Mouse (Mus musculus) frontal cortex, postnatal 10 days (tissue): ENCODE data around the gene Gm47841.
A peak's percentile ranks its signal among the peaks of the same experiment; 100 is the strongest.

Experiments
- DNase-seq, 2 experiments: peaks; one replicate each; pipeline ENCODE4 v3.0.0; 2022; ENCODE audit warnings: low spot score in 2 of 2, mixed read lengths in 1 of 2

Gm47841 gene

GRCm38 (mm10) chr15:101075150-101075549 is 28.0 kb upstream of the Gm47841 start:
- no peak for DNase-seq

DNA sequence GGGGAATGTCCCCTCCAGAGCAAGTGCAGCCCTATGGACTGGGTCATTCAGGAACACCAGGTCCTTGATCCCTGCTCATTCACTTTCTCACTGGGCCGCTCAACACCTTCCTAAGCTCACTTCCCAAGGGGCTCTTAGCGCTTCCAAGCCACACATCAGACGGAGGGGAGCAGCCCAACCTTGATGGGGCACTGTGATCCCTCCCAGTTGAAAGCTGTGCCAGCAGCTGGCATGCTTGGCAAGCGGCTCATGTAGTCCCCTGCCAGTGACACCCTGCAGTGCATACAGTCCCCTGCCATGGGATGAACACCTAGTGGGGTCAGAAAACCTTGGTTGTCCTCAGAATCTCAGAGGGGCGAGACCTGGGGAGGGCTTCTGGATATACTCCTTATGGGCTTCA is 26.9 kb upstream of the Gm47841 start:
- no peak for DNase-seq

- DNase-seq, result no peak
These were observed 25.5 kb upstream of the Gm47841 start for GRCm38 (mm10) chr15:101072736-101073135.

GRCm38 (mm10) chr15:101070762-101071161 is 23.6 kb upstream of the Gm47841 start:
- DNase-seq, result no peak

GRCm38 (mm10) chr15:101069641-101070190 is 22.5 kb upstream of the Gm47841 start:
- DNase-seq, result no peak

DNA sequence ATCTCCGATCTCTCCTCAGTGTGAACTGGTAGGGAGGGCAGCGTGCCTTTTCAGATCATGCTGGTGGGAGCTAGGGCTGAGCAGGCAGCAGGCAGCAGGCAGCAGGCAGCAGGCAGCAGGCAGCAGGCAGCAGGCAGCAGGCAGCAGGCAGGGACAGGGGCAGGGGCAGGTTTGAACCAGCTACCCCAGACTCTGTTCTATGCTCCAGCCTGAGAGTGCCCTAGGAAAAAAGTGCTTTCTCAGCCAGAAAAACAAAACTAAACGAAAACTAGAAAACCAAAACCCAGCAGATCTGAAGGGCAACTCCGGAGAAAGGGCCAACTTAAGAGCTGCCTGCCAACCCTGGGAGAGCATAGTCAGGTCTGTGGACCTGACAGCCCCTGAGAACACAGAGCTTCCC is 21.5 kb upstream of the Gm47841 start:
- DNase-seq, result no peak

- no peak for DNase-seq
These were observed 20.8 kb upstream of the Gm47841 start for GRCm38 (mm10) chr15:101068029-101068428.

GRCm38 (mm10) chr15:101066920-101067696 is 19.9 kb upstream of the Gm47841 start:
- DNase-seq, result no peak

- DNase-seq, result no peak
These were observed 19.2 kb upstream of the Gm47841 start for GRCm38 (mm10) chr15:101066364-101066847.

- DNase-seq, result no peak
These were observed 17.9 kb upstream of the Gm47841 start for GRCm38 (mm10) chr15:101065069-101065468.

- DNase-seq, result no peak
These were observed 13.2 kb upstream of the Gm47841 start for GRCm38 (mm10) chr15:101060280-101060852.

DNA sequence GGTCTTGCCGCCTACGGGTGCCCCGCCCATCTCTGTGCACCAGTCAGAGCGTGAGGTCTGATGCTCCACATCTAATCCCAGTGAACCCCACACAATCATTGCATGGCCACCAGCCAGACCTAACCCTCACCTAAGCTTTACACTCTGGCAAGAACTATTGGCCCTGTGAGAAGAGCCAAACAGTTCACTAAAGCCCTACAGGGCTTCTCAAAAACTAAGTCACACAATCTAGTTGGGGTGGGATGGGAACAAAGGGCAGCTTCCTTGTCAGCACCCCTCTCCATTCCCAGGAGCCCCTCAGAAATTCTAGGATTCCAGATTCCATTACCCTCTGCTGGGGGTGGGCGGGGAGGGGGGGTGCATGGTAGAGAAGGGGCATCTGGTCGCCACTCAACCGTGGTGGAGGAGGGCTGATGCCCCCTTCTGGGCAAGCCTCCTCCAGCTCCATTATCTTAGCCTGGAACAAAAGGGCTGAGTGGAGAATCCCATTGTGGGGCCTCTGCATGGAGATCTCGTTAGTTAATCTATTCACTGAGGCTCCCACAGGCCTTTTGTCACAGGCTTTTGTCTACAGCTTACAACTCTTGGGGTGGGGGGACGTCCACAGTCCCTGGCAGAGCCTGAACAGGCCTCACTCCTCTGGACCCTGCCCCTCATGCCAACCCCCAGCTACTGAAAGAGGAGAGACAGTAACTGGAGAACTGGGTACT is 12.5 kb upstream of the Gm47841 start:
- no peak for DNase-seq

DNA sequence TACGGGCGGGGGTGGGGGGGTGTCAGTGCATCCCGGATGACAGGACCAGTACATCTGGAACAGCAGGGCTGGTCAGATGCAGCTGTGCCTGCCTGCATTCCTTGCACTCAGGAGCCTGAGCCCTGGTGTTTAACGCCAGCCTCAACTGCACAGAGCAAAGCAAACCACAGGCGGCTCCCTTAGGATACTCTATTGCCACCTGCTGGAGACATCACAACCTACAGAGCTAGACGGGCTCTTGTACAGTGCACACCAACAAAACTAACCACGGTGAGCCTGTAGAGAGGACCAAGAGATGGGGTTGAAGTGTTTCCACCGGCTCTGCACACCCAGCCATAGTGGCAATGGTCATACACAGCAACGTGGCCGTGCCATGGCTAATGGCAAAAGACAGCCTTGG is 9.0 kb upstream of the Gm47841 start:
- peak in 1 of 2 experiments; percentile 57 for DNase-seq

- no peak for DNase-seq
These were observed 7.3 kb upstream of the Gm47841 start for GRCm38 (mm10) chr15:101054541-101054940.

DNA sequence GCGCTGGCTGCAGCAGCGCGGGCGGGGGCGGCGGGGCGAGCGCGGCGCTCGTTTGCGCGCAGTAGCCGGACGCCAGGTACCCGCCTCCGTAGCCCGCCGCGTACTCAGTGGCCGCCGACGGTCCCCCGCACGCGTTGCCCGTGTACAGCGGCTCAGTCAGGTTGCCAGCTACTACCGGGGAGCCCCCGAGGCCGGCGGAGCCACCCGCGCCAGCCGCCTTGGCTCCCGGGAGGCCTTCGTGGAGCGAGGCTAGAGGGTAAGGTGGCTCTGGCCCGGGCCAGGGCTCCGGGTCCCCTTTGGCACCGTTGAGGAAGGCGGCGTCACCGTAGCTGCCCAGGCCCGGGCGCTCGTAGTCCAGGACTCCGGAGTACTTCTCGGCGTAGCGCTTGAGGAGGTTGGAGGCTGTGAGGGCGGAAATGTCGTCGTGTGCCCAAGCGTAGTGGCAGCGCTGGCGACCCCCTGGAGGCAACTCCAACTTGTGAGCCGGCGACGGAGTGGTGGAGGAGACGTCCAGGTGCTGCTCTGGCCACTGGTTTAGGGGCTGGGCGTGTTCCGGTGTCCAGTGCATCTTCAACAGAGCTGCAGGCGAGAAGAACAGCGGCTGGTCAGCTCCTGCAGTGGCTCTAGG is 6.7 kb upstream of the Gm47841 start:
- no peak for DNase-seq

DNA sequence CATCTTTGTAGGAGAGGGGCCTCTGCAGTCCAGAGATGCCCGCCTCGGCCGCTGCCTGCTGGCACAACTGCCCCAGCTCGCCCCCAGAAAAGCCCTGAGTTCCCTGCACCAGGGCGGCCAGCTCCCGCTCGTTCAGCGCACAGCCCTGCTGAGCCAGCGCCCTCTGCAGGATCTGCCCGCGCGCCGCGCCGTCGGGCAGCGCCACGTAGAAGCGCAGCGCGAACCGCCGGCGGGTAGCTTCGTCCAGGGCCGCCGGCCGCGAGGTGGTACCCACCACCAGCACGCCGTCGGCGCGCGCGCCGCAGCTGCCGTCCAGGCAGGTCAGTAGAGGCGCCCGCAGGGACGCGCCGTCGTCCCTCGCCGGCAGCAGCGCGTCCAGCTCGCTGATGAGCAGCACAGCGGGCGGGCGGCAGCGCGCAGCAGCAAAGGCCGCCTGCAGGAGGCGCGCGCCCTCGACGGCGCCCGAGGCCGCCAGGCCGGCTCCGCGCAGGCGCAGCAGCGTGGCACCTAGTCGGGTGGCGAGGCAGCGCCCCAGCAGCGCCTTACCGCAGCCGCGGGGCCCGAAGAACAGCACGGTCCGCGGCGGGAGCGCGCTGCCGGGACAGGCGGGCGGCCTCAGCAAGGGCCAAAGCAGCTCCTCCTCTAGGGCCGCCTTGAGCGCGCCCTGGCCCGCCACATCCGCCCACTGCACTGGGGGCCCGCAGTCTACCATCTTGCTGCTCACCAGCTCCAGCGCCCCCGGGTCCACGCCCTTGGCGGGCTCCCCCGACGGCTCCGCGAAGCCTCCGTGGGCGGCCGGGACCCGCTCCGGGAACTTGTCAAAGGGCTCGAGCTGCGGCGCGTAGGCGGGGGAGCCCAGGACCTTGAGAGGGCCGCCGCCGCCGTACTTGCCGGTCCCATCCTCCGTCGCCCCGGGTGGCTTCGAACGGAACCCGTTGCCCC is 5.6 kb upstream of the Gm47841 start:
- no peak for DNase-seq

DNA sequence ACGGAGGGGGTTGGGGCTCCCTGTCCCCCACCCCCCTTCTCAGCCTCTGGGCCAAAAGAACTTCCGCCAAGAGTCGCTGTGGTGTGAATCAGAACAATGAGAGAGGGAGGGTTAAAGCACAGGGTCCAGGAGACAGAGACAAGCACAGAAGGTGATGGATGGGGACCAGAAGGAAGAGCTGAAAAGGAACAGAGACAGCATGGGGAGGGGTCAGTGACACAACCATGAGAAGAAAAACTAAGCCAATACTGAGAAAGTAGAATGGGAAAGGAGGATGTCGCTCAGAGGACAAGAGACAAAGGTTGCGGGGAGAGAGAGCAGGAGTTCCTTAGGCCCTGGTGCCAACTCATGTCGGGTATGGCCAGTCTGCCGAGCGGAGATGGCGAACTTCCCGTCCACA is 4.7 kb upstream of the Gm47841 start:
- DNase-seq, result no peak

- no peak for DNase-seq
These were observed 1.2 kb upstream of the Gm47841 start for GRCm38 (mm10) chr15:101048338-101048896.

GRCm38 (mm10) chr15:101046527-101047193 is 537 bp downstream of the Gm47841 start:
- peak in 1 of 2 experiments; percentile 33 for DNase-seq

GRCm38 (mm10) chr15:101046039-101046526 is 1.1 kb downstream of the Gm47841 start:
- DNase-seq, result no peak
